Mouse (Mus musculus) forebrain, embryonic 14.5 days (tissue): Measurements from ENCODE around the gene Slfn8. TPM values are rescaled to one million over a fixed set of nuclear protein-coding genes. Genes with fewer than 3 reads are reported as not detected.

ENCODE experiments used
- ATAC-seq: fragments of 200-750 bp; cut with Nextera tagmentation; 2 replicates; pipeline ENCODE4 v1.8.0; 2017; ENCODE audit warnings: mild to moderate bottlenecking, moderate library complexity
- DNase-seq: peaks from one replicate; pipeline ENCODE4 v3.0.0-alpha.2; 2015; ENCODE audit warnings: low spot score
- H3K27ac ChIP-seq: fragments of 300-500 bp; sonication (generic); 2 replicates; pipeline ENCODE4 v1.5.1; 2014; ENCODE audit warnings: low read depth, mild to moderate bottlenecking, control low read depth, low read length, moderate library complexity
- H3K27me3 ChIP-seq: fragments of 300-500 bp; sonication (generic); replicated peaks from 2 replicates; pipeline ENCODE4 v1.6.1; 2014; ENCODE audit warnings: low read length, control low read depth, mixed read lengths; ENCODE audit not compliant: control insufficient read depth, insufficient read depth
- H3K36me3 ChIP-seq: fragments of 300-500 bp; sonication (generic); 2 replicates; pipeline ENCODE4 v1.6.1; 2014; ENCODE audit warnings: low read length, control low read depth; ENCODE audit not compliant: control insufficient read depth, insufficient read depth
- H3K4me1 ChIP-seq: fragments of 300-500 bp; sonication (generic); 2 replicates; pipeline ENCODE4 v1.6.1; 2014; ENCODE audit warnings: antibody characterized with exemption, low read length, control low read depth; ENCODE audit not compliant: control insufficient read depth, insufficient read depth
- H3K4me2 ChIP-seq: fragments of 300-500 bp; sonication (generic); 2 replicates; pipeline ENCODE4 v1.6.1; 2014; ENCODE audit warnings: mild to moderate bottlenecking, control low read depth, low read length
- H3K4me3 ChIP-seq: fragments of 300-500 bp; sonication (generic); 2 replicates; pipeline ENCODE4 v1.5.1; 2014; ENCODE audit warnings: low read depth, low read length, control low read depth
- H3K9ac ChIP-seq: fragments of 300-500 bp; sonication (generic); 2 replicates; pipeline ENCODE4 v1.6.1; 2014; ENCODE audit warnings: mild to moderate bottlenecking, low read length, control low read depth, moderate library complexity
- H3K9me3 ChIP-seq: fragments of 300-500 bp; sonication (generic); replicated peaks from 2 replicates; pipeline ENCODE4 v1.6.1; 2016; ENCODE audit warnings: low read length, control low read depth, mixed read lengths; ENCODE audit not compliant: control insufficient read depth
- WGBS: fragments of 180-500 bp; shearing (Covaris S2); extraction: QIAGEN DNeasy Blood & Tissue Kit; methylation state at CpG from one replicate; pipeline ENCODE4 v1.1.7; 2014; 5-methylcytosine and 5-hydroxymethylcytosine counted together
- polyA plus RNA-seq: library from polyadenylated mRNA; unstranded; fragments of >200 nt; fragmentation: Nextera tagmentation; extraction: Ambion mirVana; gene quantifications from 2 replicates; pipeline ENCODE4 v1.2.1, GENCODE M21; 2014

Slfn8 gene
- 0.13 and 0.30 TPM in 2 replicates for polyA plus RNA-seq

GRCm38 (mm10) chr11:83020621-83021020, at the start of gene Slfn8:
Slfn8 (minus strand) TSS chr11:83020810.
- 73% methylated on average over 5 of the region's 5 CpGs for WGBS
- H3K9me3 ChIP-seq: no peaks in the 10 kb centered on the region
- no peak for DNase-seq
- no peak within 1 kb of the TSS for H3K4me3 ChIP-seq
- no peak within 1 kb of the TSS for H3K9ac ChIP-seq
- ATAC-seq: no peak
- no peaks in the 10 kb centered on the region for H3K36me3 ChIP-seq
- H3K27me3 ChIP-seq: no peaks in the 10 kb centered on the region
- H3K4me2 ChIP-seq: no peak within 1 kb of the TSS
- H3K4me1 ChIP-seq: no peaks in the 10 kb centered on the region
- H3K27ac ChIP-seq: no peak within 1 kb of the TSS

- WGBS: 80% methylated on average over 4 of the region's 4 CpGs
- Histone ChIP-seq H3K9me3 (no peaks in the 10 kb centered on the region), H3K4me3 (no peak overlapping the region), H3K4me1 (no peaks in the 10 kb centered on the region), H3K9ac (no peak overlapping the region), H3K27ac (no peak overlapping the region), H3K36me3 (no peaks in the 10 kb centered on the region), H3K4me2 (no peak overlapping the region), H3K27me3 (no peaks in the 10 kb centered on the region)
- ATAC-seq (no peak), DNase-seq (no peak)
These were observed 47.5 kb upstream of the Slfn8 start for GRCm38 (mm10) chr11:83067982-83068694.

- no peak overlapping the region for H3K27ac ChIP-seq
- DNase-seq (peak; percentile 9), ATAC-seq (no peak)
- H3K4me3 ChIP-seq: no peak overlapping the region
- no peaks in the 10 kb centered on the region for H3K9me3 ChIP-seq
- no peak overlapping the region for H3K4me2 ChIP-seq
- H3K36me3 ChIP-seq: no peaks in the 10 kb centered on the region
- no peaks in the 10 kb centered on the region for H3K4me1 ChIP-seq
- 28% methylated on average over 11 of the region's 11 CpGs for WGBS
- no peak overlapping the region for H3K9ac ChIP-seq
- H3K27me3 ChIP-seq: no peaks in the 10 kb centered on the region
These were observed 46.3 kb upstream of the Slfn8 start for GRCm38 (mm10) chr11:83066640-83067531.

- no peak overlapping the region for H3K27ac ChIP-seq
- H3K4me2 ChIP-seq: no peak overlapping the region
- ATAC-seq (no peak), DNase-seq (no peak)
- no peaks in the 10 kb centered on the region for H3K4me1 ChIP-seq
- H3K36me3 ChIP-seq: no peaks in the 10 kb centered on the region
- H3K9ac ChIP-seq: no peak overlapping the region
- H3K9me3 ChIP-seq: no peaks in the 10 kb centered on the region
- no peak overlapping the region for H3K4me3 ChIP-seq
- 9% methylated on average over 6 of the region's 6 CpGs for WGBS
- H3K27me3 ChIP-seq: no peaks in the 10 kb centered on the region
These were observed 45.1 kb upstream of the Slfn8 start for GRCm38 (mm10) chr11:83065441-83066344.

- Histone ChIP-seq H3K9ac (no peak within 1 kb of the TSS), H3K4me3 (no peak within 1 kb of the TSS), H3K27ac (no peak within 1 kb of the TSS), H3K9me3 (no peaks in the 10 kb centered on the region), H3K4me2 (no peak within 1 kb of the TSS), H3K36me3 (no peaks in the 10 kb centered on the region), H3K4me1 (no peaks in the 10 kb centered on the region), H3K27me3 (no peaks in the 10 kb centered on the region)
- DNase-seq: no peak
- 75% methylated on average over 2 of the region's 2 CpGs for WGBS
- no peak for ATAC-seq
These were observed 44.3 kb upstream of the Slfn8 start, which contains the start of gene Slfn2 for GRCm38 (mm10) chr11:83064946-83065345. Slfn2 (plus strand) TSS chr11:83065112.

GRCm38 (mm10) chr11:83063941-83064349, 43.3 kb upstream of the Slfn8 start:
- Histone ChIP-seq H3K36me3 (no peaks in the 10 kb centered on the region), H3K9ac (no peak overlapping the region), H3K4me3 (no peak overlapping the region), H3K4me2 (no peak overlapping the region), H3K27me3 (no peaks in the 10 kb centered on the region), H3K27ac (no peak overlapping the region), H3K4me1 (no peaks in the 10 kb centered on the region), H3K9me3 (no peaks in the 10 kb centered on the region)
- ATAC-seq (no peak), DNase-seq (no peak)
- WGBS: 60% methylated on average over 3 of the region's 3 CpGs

GRCm38 (mm10) chr11:83063126-83063525, 42.5 kb upstream of the Slfn8 start:
- Histone ChIP-seq H3K9me3 (no peaks in the 10 kb centered on the region), H3K4me2 (no peak overlapping the region), H3K36me3 (no peaks in the 10 kb centered on the region), H3K27me3 (no peaks in the 10 kb centered on the region), H3K4me3 (no peak overlapping the region), H3K27ac (no peak overlapping the region), H3K4me1 (no peaks in the 10 kb centered on the region), H3K9ac (no peak overlapping the region)
- DNase-seq (no peak), ATAC-seq (no peak)
- WGBS: 88% methylated on average over 4 of the region's 4 CpGs

GRCm38 (mm10) chr11:83061806-83062205, 41.2 kb upstream of the Slfn8 start:
- Histone ChIP-seq H3K4me3 (no peak overlapping the region), H3K9me3 (no peaks in the 10 kb centered on the region), H3K4me2 (no peak overlapping the region), H3K27ac (no peak overlapping the region), H3K9ac (no peak overlapping the region), H3K4me1 (no peaks in the 10 kb centered on the region), H3K27me3 (no peaks in the 10 kb centered on the region), H3K36me3 (no peaks in the 10 kb centered on the region)
- ATAC-seq: no peak
- no peak for DNase-seq
- WGBS: 91% methylated on average over 7 of the region's 7 CpGs
